Mouse (Mus musculus): ENCODE data around the gene Hirip3.

DNA sequence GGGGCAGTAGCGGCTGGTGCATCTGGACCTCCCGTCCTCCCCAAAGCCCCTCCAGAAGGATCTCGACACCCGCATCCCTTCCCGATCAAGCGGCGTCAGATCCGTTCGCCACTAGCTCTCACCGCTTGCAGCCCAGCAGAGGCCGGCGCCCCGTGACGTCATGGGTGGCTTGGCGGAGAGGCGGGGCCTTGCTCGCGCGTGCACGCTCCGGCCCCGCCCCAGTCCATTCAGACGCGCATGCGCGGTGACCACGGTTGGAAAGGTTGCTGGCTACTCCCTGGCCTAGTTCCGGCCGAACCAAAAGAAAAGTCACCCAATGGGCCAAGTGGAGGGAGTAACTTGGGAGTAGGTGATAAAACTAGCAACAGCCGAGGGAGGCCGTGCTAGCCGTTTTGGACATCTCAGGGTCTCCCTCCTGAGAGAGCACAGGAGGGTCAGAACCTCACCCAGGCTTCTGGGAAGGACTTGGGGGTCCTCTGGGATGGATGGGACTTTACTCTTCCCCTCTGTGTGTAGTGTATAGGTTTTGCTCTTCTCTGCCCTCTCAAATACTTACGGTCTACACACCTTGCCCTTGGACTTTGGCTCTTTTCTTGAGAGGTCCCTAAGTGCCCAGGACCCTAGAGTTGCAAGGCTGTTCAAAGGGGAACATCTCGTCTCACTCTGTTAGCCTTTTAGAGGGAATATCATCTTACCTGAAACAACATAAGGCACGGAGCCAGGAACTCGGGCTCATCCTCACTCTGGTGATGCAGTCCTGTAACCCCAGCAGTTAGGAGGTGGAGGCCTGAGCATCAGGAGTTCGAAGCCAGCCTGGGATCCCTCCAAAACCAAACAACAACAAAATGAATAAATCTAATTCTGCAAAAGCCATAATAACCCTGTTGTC lies 36.6 kb downstream of the Hirip3 start:
- no peak for TF ChIP-seq CTCF (IDR thresholded peaks at IDR 0.05; ENCODE audit: low read depth, low read length)
- no peak for TF ChIP-seq GATA1 (IDR thresholded peaks at IDR 0.05; ENCODE audit: borderline replicate concordance, low read length)
- TF ChIP-seq GATA2 (IDR thresholded peaks at IDR 0.05; ENCODE audit: borderline replicate concordance, low read depth, low read length): no peak
